Mouse (Mus musculus) neural tube, embryonic 15.5 days (tissue): ENCODE results near the gene Zkscan2. TPM values are rescaled to one million over a fixed set of nuclear protein-coding genes. Genes with fewer than 3 reads are reported as not detected.

ENCODE experiments used
- ATAC-seq: fragments of 200-750 bp; cut with Nextera tagmentation; 2 replicates; pipeline ENCODE4 v1.8.0; 2017; ENCODE audit warnings: mild to moderate bottlenecking, moderate TSS enrichment, moderate library complexity; ENCODE audit not compliant: low FRiP score
- H3K27ac ChIP-seq: fragments of 300-500 bp; sonication (generic); replicated peaks from 2 replicates; pipeline ENCODE4 v1.5.1; 2015; ENCODE audit warnings: mild to moderate bottlenecking, inconsistent platforms
- H3K27me3 ChIP-seq: fragments of 300-500 bp; sonication (generic); replicated peaks from 2 replicates; pipeline ENCODE4 v1.6.1; 2015; ENCODE audit warnings: inconsistent platforms
- H3K36me3 ChIP-seq: fragments of 300-500 bp; sonication (generic); 2 replicates; pipeline ENCODE4 v1.6.1; 2015; ENCODE audit warnings: inconsistent platforms
- H3K4me1 ChIP-seq: fragments of 300-500 bp; sonication (generic); 2 replicates; pipeline ENCODE4 v1.6.1; 2015; ENCODE audit warnings: inconsistent platforms
- H3K4me2 ChIP-seq: fragments of 300-500 bp; sonication (generic); 2 replicates; pipeline ENCODE4 v1.6.1; 2015; ENCODE audit warnings: inconsistent platforms, mild to moderate bottlenecking, moderate library complexity
- H3K4me3 ChIP-seq: fragments of 300-500 bp; sonication (generic); replicated peaks from 2 replicates; pipeline ENCODE4 v1.5.1; 2015; ENCODE audit warnings: mild to moderate bottlenecking, inconsistent platforms
- H3K9ac ChIP-seq: fragments of 300-500 bp; sonication (generic); replicated peaks from 2 replicates; pipeline ENCODE4 v1.6.1; 2015; ENCODE audit warnings: mild to moderate bottlenecking, inconsistent platforms
- H3K9me3 ChIP-seq: fragments of 300-500 bp; sonication (generic); replicated peaks from 2 replicates; pipeline ENCODE4 v1.6.1; 2016; ENCODE audit warnings: inconsistent platforms
- WGBS: fragments of 180-500 bp; shearing (Covaris S2); methylation state at CpG from one replicate; pipeline ENCODE4 v1.1.7; 2015; ENCODE audit warnings: mixed read lengths; 5-methylcytosine and 5-hydroxymethylcytosine counted together
- polyA plus RNA-seq: library from polyadenylated mRNA; unstranded; fragments of >200 nt; fragmentation: Nextera tagmentation; extraction: Ambion mirVana; gene quantifications from 2 replicates; pipeline ENCODE4 v1.2.1, GENCODE M21; 2015

Zkscan2 gene
- polyA plus RNA-seq, 1 experiment from 2014 or later = 11.4 TPM

DNA sequence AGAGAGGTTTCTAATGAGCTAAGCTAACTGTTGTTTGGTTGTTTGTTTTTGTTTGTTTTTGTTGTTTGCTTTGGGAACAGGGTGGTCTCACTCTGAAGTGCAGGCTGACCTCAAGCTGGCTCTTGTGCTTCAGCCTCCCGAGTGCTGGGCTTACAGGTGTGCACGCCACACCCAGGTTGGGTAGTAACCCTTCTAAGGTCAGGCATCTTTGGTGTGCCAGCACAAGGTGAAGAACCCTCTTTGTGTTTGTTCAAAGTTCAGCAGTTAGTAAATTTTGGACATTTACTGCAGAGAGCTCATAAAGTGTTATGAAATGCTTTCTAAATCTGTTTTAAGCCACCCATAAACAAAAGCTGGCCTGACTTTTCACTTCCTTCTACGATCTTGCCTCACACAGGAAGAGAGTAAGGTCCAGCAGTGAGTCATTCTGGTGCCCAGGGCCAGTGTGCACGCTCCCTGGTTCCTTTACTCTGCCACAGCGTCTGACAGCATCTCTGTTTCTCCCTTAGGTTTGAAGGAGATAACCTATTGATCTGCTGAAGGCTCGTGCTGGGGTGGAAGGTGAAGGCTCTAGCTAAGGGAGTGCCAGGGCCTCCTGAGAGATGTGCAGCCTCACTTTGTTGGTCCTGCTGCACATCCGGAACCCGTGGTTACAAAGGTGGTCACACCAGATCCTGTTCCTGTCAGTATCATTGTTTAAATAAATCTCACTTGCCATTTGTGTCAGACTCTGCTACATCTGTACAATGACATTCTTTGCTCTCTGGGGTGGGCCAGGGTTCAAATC is 70.4 kb downstream of the Zkscan2 start:
- 92% methylated on average over 8 of the region's 8 CpGs for WGBS
- Histone ChIP-seq H3K27me3 (no peaks in the 10 kb centered on the region), H3K4me2 (no peak overlapping the region), H3K27ac (no peak overlapping the region), H3K4me3 (no peak overlapping the region), H3K9me3 (no peaks in the 10 kb centered on the region), H3K4me1 (no peaks in the 10 kb centered on the region), H3K36me3 (peaks cover 58% of the 10 kb centered on the region), H3K9ac (no peak overlapping the region)
- ATAC-seq = no peak

Other genes starting within 250 kb of the Zkscan2 start
- gene Lcmt1, start 130.7 kb downstream of the Zkscan2 start, polyA plus RNA-seq = 94.8 and 104 TPM in 2 replicates
- 8.7 and 12.8 TPM in 2 replicates for gene Arhgap17, start 130.5 kb downstream of the Zkscan2 start, polyA plus RNA-seq
- gene Aqp8, start 38.2 kb downstream of the Zkscan2 start, polyA plus RNA-seq = 0.15 TPM in 1 of 2 replicates, not detected in the other